Mouse (Mus musculus) CH12.LX (cell line): ENCODE measurements around the gene Coq10a. TPM values are rescaled to one million over a fixed set of nuclear protein-coding genes. Genes with fewer than 3 reads are reported as not detected.

Experiments
- DNase-seq: peaks from one replicate; pipeline ENCODE4 v3.0.0-alpha.2; 2013; ENCODE audit errors: extremely low read depth
- H3K27ac ChIP-seq: 2 replicates; pipeline ENCODE4 v1.5.1; 2012; ENCODE audit warnings: low read depth, mild to moderate bottlenecking, control low read depth, moderate library complexity; ENCODE audit not compliant: insufficient read depth
- H3K27me3 ChIP-seq: replicated peaks from 2 replicates; pipeline ENCODE3; 2012; ENCODE audit warnings: inconsistent platforms
- H3K36me3 ChIP-seq, 2 experiments: replicated peaks in 1 of 2; 2 replicates each; pipeline versions ENCODE3 to v1.6.1; 2012; ENCODE audit warnings: inconsistent platforms in 1 of 2, low read length in 1 of 2, mild to moderate bottlenecking in 1 of 2, mixed read lengths in 1 of 2, moderate library complexity in 1 of 2; ENCODE audit not compliant: control insufficient read depth in 1 of 2, insufficient read depth in 1 of 2
- H3K4me1 ChIP-seq, 2 experiments: 2 replicates each; pipeline ENCODE4 v1.6.1; 2012; ENCODE audit warnings: inconsistent platforms in 1 of 2, moderate library complexity in 1 of 2; ENCODE audit not compliant: insufficient read depth in 2 of 2, control insufficient read depth in 1 of 2
- H3K4me2 ChIP-seq: 2 replicates; pipeline ENCODE4 v1.6.1; 2012; ENCODE audit warnings: low read depth, mild to moderate bottlenecking, control low read depth; ENCODE audit not compliant: poor library complexity, insufficient read depth, severe bottlenecking
- H3K4me3 ChIP-seq, 3 experiments: fragments of 150-350 bp in 1 of 3; sonication (generic) in 1 of 3; replicated peaks in 1 of 3; 2 replicates each; pipeline versions ENCODE3 to v1.5.1; 2011 to 2012; ENCODE audit warnings: low read depth in 2 of 3, low read length in 2 of 3, mild to moderate bottlenecking in 2 of 3, moderate library complexity in 2 of 3, control low read depth in 1 of 3, improper control_type of control experiment in 1 of 3, inconsistent platforms in 1 of 3, mixed read lengths in 1 of 3; ENCODE audit not compliant: poor library complexity in 1 of 3
- H3K79me2 ChIP-seq: replicated peaks from 2 replicates; pipeline ENCODE4 v1.6.1; 2012; ENCODE audit warnings: mild to moderate bottlenecking, moderate library complexity; ENCODE audit not compliant: control insufficient read depth, poor library complexity, insufficient read depth, severe bottlenecking; ENCODE audit errors: extremely low read depth
- H3K9ac ChIP-seq: 2 replicates; pipeline ENCODE4 v1.6.1; 2012; ENCODE audit warnings: low read depth, mild to moderate bottlenecking, control low read depth, moderate library complexity; ENCODE audit not compliant: insufficient read depth
- H3K9me3 ChIP-seq: replicated peaks from 2 replicates; pipeline ENCODE3; 2012; ENCODE audit warnings: low read length, inconsistent platforms, mixed read lengths
- BHLHE40 ChIP-seq: IDR thresholded peaks from 2 replicates; pipeline ENCODE4 v1.6.1; 2011; ENCODE audit warnings: mild to moderate bottlenecking, low read depth, low read length, improper control_type of control experiment
- CHD1 ChIP-seq: IDR thresholded peaks from 2 replicates; pipeline ENCODE4 v1.6.1; 2012; ENCODE audit warnings: low read depth, low read length, improper control_type of control experiment, inconsistent platforms
- CTCF ChIP-seq, 2 experiments: IDR thresholded peaks in 1 of 2; conservative IDR thresholded peaks in 1 of 2; 2 replicates each; pipeline ENCODE4 v1.5.1; 2011 to 2012; ENCODE audit warnings: low read depth in 2 of 2, low read length in 2 of 2, improper control_type of control experiment in 1 of 2, inconsistent platforms in 1 of 2, mild to moderate bottlenecking in 1 of 2, moderate library complexity in 1 of 2
- ELF1 ChIP-seq: IDR thresholded peaks from 2 replicates; pipeline ENCODE4 v1.6.1; 2014; ENCODE audit warnings: low read depth, mild to moderate bottlenecking, inconsistent platforms, low read length, improper control_type of control experiment
- ETS1 ChIP-seq: conservative IDR thresholded peaks from 2 replicates; pipeline ENCODE4 v1.6.1; 2012; ENCODE audit warnings: low read depth, mild to moderate bottlenecking, inconsistent platforms, low read length, improper control_type of control experiment, moderate library complexity
- GABPA ChIP-seq: IDR thresholded peaks from 2 replicates; pipeline ENCODE4 v1.6.1; 2012; ENCODE audit warnings: low read depth, low read length, improper control_type of control experiment, inconsistent platforms; ENCODE audit not compliant: insufficient replicate concordance
- HCFC1 ChIP-seq: IDR thresholded peaks from 2 replicates; pipeline ENCODE4 v1.6.1; 2012; ENCODE audit warnings: low read depth, mild to moderate bottlenecking, inconsistent platforms, low read length, improper control_type of control experiment
- JUND ChIP-seq: conservative IDR thresholded peaks from 2 replicates; pipeline ENCODE4 v1.6.1; 2011; ENCODE audit warnings: low read depth, low read length, improper control_type of control experiment
- KAT2A ChIP-seq: IDR thresholded peaks from 2 replicates; pipeline ENCODE4 v1.6.1; 2012; ENCODE audit warnings: low read length, improper control_type of control experiment, inconsistent platforms; ENCODE audit not compliant: insufficient replicate concordance
- MAX ChIP-seq: IDR thresholded peaks from 2 replicates; pipeline ENCODE4 v1.6.1; 2011; ENCODE audit warnings: low read length, improper control_type of control experiment
- MAZ ChIP-seq: IDR thresholded peaks from 2 replicates; pipeline ENCODE4 v1.6.1; 2012; ENCODE audit warnings: low read depth, mild to moderate bottlenecking, inconsistent platforms, low read length, improper control_type of control experiment, moderate library complexity
- MEF2A ChIP-seq: IDR thresholded peaks from 2 replicates; pipeline ENCODE4 v1.6.1; 2014; ENCODE audit warnings: low read depth, mild to moderate bottlenecking, inconsistent platforms, low read length, improper control_type of control experiment, borderline replicate concordance
- MXI1 ChIP-seq: IDR thresholded peaks from 2 replicates; pipeline ENCODE4 v1.6.1; 2011; ENCODE audit warnings: mild to moderate bottlenecking, low read depth, low read length, improper control_type of control experiment
- MYC ChIP-seq: IDR thresholded peaks from 2 replicates; pipeline ENCODE4 v1.6.1; 2011; ENCODE audit warnings: low read depth, mild to moderate bottlenecking, improper control_type of control experiment, low read length
- NELFE ChIP-seq: IDR thresholded peaks from 2 replicates; pipeline ENCODE4 v1.6.1; 2011; ENCODE audit warnings: low read depth, low read length, improper control_type of control experiment
- NRF1 ChIP-seq: IDR thresholded peaks from 2 replicates; pipeline ENCODE4 v1.6.1; 2014; ENCODE audit warnings: low read depth, mild to moderate bottlenecking, inconsistent platforms, low read length, improper control_type of control experiment, moderate library complexity
- PAX5 ChIP-seq: IDR thresholded peaks from 2 replicates; pipeline ENCODE4 v1.6.1; 2012; ENCODE audit warnings: low read length, inconsistent platforms, mixed read lengths
- POLR2A ChIP-seq: IDR thresholded peaks from 2 replicates; pipeline ENCODE4 v1.6.1; 2011; ENCODE audit warnings: low read depth, mild to moderate bottlenecking, improper control_type of control experiment, low read length
- POLR2AphosphoS2 ChIP-seq: IDR thresholded peaks from 2 replicates; pipeline ENCODE4 v1.6.1; 2011; ENCODE audit warnings: low read depth, low read length, improper control_type of control experiment
- RAD21 ChIP-seq: IDR thresholded peaks from 2 replicates; pipeline ENCODE4 v1.6.1; 2011; ENCODE audit warnings: low read depth, mild to moderate bottlenecking, low read length, improper control_type of control experiment, moderate library complexity
- SIN3A ChIP-seq: IDR thresholded peaks from 2 replicates; pipeline ENCODE4 v1.6.1; 2012; ENCODE audit warnings: low read length, improper control_type of control experiment, inconsistent platforms
- SMC3 ChIP-seq: IDR thresholded peaks from 2 replicates; pipeline ENCODE4 v1.6.1; 2011; ENCODE audit warnings: low read depth, low read length, improper control_type of control experiment
- TBP ChIP-seq: conservative IDR thresholded peaks from 2 replicates; pipeline ENCODE4 v1.6.1; 2011; ENCODE audit warnings: low read depth, low read length, improper control_type of control experiment
- TCF12 ChIP-seq: IDR thresholded peaks from 2 replicates; pipeline ENCODE4 v1.6.1; 2014; ENCODE audit warnings: low read depth, mild to moderate bottlenecking, inconsistent platforms, low read length, improper control_type of control experiment
- UBTF ChIP-seq: IDR thresholded peaks from 2 replicates; pipeline ENCODE4 v1.6.1; 2012; ENCODE audit warnings: low read depth, mild to moderate bottlenecking, inconsistent platforms, low read length, improper control_type of control experiment, moderate library complexity
- USF1 ChIP-seq: IDR thresholded peaks from 2 replicates; pipeline ENCODE4 v1.6.1; 2014; ENCODE audit warnings: low read depth, mild to moderate bottlenecking, inconsistent platforms, low read length, improper control_type of control experiment
- USF2 ChIP-seq: conservative IDR thresholded peaks from 2 replicates; pipeline ENCODE4 v1.6.1; 2011; ENCODE audit warnings: low read depth, low read length, improper control_type of control experiment
- ZKSCAN1 ChIP-seq: IDR thresholded peaks from 2 replicates; pipeline ENCODE4 v1.6.1; 2012; ENCODE audit warnings: low read depth, inconsistent platforms, low read length, improper control_type of control experiment, borderline replicate concordance
- ZMIZ1 ChIP-seq: IDR thresholded peaks from 2 replicates; pipeline ENCODE4 v1.6.1; 2012; ENCODE audit warnings: low read depth, mild to moderate bottlenecking, inconsistent platforms, low read length, improper control_type of control experiment
- ZNF384 ChIP-seq: IDR thresholded peaks from 2 replicates; pipeline ENCODE4 v1.6.1; 2012; ENCODE audit warnings: low read depth, low read length, improper control_type of control experiment, inconsistent platforms
- dilution Hi-C: fragments of 300-500 bp; cut with MboI; formaldehyde crosslinking; loops from 2 replicates; pipeline ENCODE4 v1.14.3; 2020; ENCODE audit warnings: low sequenced_read_pairs; ENCODE audit not compliant: extremely low pct_unique_long_range_greater_than_20kb, extremely low pct_ligation_motif_present
- in situ Hi-C: fragments of 300-500 bp; cut with MboI; formaldehyde crosslinking; loops from 3 replicates; pipeline ENCODE4 v1.14.3; 2019; ENCODE audit warnings: low sequenced_read_pairs, low pct_ligation_motif_present, low pct_unique_long_range_greater_than_20kb, mixed read lengths
- polyA plus RNA-seq: library from polyadenylated mRNA; unstranded; fragments of >175 nt; gene quantifications from 2 replicates; pipeline ENCODE4 v1.2.1, GENCODE M21; 2012; ENCODE audit warnings: low read depth; ENCODE audit not compliant: insufficient read length
- total RNA-seq, 2 experiments: library from RNA; depleted of rRNA; stranded (reverse); fragments of 300-350 nt in 1 of 2; fragments of >200 nt in 1 of 2; gene quantifications; 2 replicates each; pipeline ENCODE4 v1.2.3; 2012 to 2014

Coq10a gene
- total and polyA plus RNA-seq, 3 experiments: 7.7 to 12.1 (median 11.1) TPM

- TF ChIP-seq KAT2A (peak; percentile 79; the same call in 1 of the 2 replicates), GABPA (no peak; the same call in 1 of the 2 replicates), RAD21 (peak; percentile 6), USF2 (peak; percentile 9; the same call in 1 of the 2 replicates), MAZ (peak; percentile 97), ZNF384 (peak; percentile 82), POLR2AphosphoS2 (no peak; the same call in 1 of the 2 replicates), SIN3A (peak; percentile 87), UBTF (no peak), JUND (0 out of 2 replicates have a peak, but pooled peaks have one; percentile 13), CHD1 (no peak), NELFE (peak; percentile 52), HCFC1 (peak; percentile 81), ELF1 (peak; percentile 95), NRF1 (no peak), ZMIZ1 (peak; percentile 51; the same call in 1 of the 2 replicates), MYC (peak; percentile 63; the same call in 1 of the 2 replicates), USF1 (peak; percentile 35)
- TF ChIP-seq, all 38 proteins: peak for 26
Measured at GRCm38 (mm10) chr10:128409692-128410559, 41.1 kb upstream of the Coq10a start (continued).

- H3K4me2 ChIP-seq: peak overlapping the region; percentile 3; the same call in 1 of the 2 replicates
- H3K27me3 ChIP-seq: no peaks in the 10 kb centered on the region
- peak overlapping the region; percentile 84 for H3K9ac ChIP-seq
- H3K36me3 ChIP-seq: peaks cover 19 to 41% of the 10 kb centered on the region in 2 experiments
- in situ Hi-C loops (no loop called here), dilution Hi-C loops (no loop called here)
- H3K4me3 ChIP-seq: peak overlapping the region; percentile 64 to 92 (median 90)
- peaks cover 13% of the 10 kb centered on the region for H3K79me2 ChIP-seq
- peaks cover 8 to 28% of the 10 kb centered on the region in 2 experiments; a peak in 3 of 4 replicates for H3K4me1 ChIP-seq
- H3K9me3 ChIP-seq: no peaks in the 10 kb centered on the region
- peak; percentile 40 for DNase-seq
- no peak overlapping the region for H3K27ac ChIP-seq
- TF ChIP-seq HCFC1 (no peak), ETS1 (no peak), NELFE (no peak), MYC (peak; percentile 62), MXI1 (peak; percentile 94), POLR2AphosphoS2 (peak; percentile 8; the same call in 1 of the 2 replicates), JUND (no peak), MEF2A (no peak), CHD1 (no peak), CTCF (conservative IDR thresholded peaks at IDR 0.05 in 1 of 2, IDR thresholded peaks at IDR 0.05 in 1 of 2; ENCODE audit: low read depth in 2 of 2, low read length in 2 of 2) (no peak), RAD21 (no peak), PAX5 (no peak), POLR2A (peak; percentile 53), SIN3A (peak; percentile 89), ELF1 (no peak), KAT2A (no peak), MAZ (no peak), TCF12 (no peak; the same call in 1 of the 2 replicates), USF1 (no peak), TBP (no peak), SMC3 (no peak), USF2 (no peak), BHLHE40 (no peak), MAX (no peak), ZKSCAN1 (no peak), UBTF (no peak)
Measured at GRCm38 (mm10) chr10:128408591-128409535, 40.1 kb upstream of the Coq10a start.
